Mouse (Mus musculus): ENCODE data around the gene Dnm3.

GRCm38 (mm10) chr1:161951009-161951779, 526.6 kb downstream of the Dnm3 start:
- TF ChIP-seq POLR2A (IDR thresholded peaks at IDR 0.05; ENCODE audit: insufficient read length, low read depth) (no peak), MAX (IDR thresholded peaks at IDR 0.05; ENCODE audit: low read depth) (no peak), CEBPB (IDR thresholded peaks at IDR 0.05; ENCODE audit: insufficient read depth, poor library complexity, severe bottlenecking) (no peak), TCF12 (IDR thresholded peaks at IDR 0.05; ENCODE audit: insufficient read depth, poor library complexity, severe bottlenecking) (no peak), SRF (IDR thresholded peaks at IDR 0.05; ENCODE audit: control insufficient read depth, insufficient read length, low read depth) (no peak), MYOD1 (IDR thresholded peaks at IDR 0.05; ENCODE audit: control insufficient read depth in 1 of 3, insufficient read length in 2 of 3, low read depth in 2 of 3) (no peak), TCF3 (IDR thresholded peaks at IDR 0.05; ENCODE audit: insufficient read length, low read depth) (no peak), USF1 (IDR thresholded peaks at IDR 0.05; ENCODE audit: low read depth) (no peak), POLR2AphosphoS2 (IDR thresholded peaks at IDR 0.05; ENCODE audit: insufficient read length, low read depth) (no peak), E2F4 (IDR thresholded peaks at IDR 0.05; ENCODE audit: insufficient read depth) (no peak)
